Mouse (Mus musculus): Measurements from ENCODE around the gene Tecr. TPM values are rescaled to one million over a fixed set of nuclear protein-coding genes. Genes with fewer than 3 reads are reported as not detected.

Gene Tecr
- 793 and 827 TPM in 2 replicates for polyA plus RNA-seq (2012; rRNA removed)

- WGBS = under 1% methylated on average over 69 of the region's 69 CpGs
- TF ChIP-seq CTCF (conservative IDR thresholded peaks at IDR 0.05; ENCODE audit: insufficient read depth, insufficient read length, low read depth, low read length) = no peak
- peak; percentile 96 for TF ChIP-seq POLR2A (IDR thresholded peaks at IDR 0.05; ENCODE audit: low read depth, low read length)
- H3K4me1 ChIP-seq (ENCODE audit: control insufficient read depth, insufficient read depth, low read length) = peaks cover 11% of the 10 kb centered on the region
- H3K27me3 ChIP-seq (replicated peaks; ENCODE audit: control insufficient read depth, insufficient read depth, low read length) = no peaks in the 10 kb centered on the region
- peak; percentile 100 for DNase-seq
- H3K36me3 ChIP-seq (ENCODE audit: control insufficient read depth, insufficient read depth, low read length) = peaks cover 2% of the 10 kb centered on the region
- H3K27ac ChIP-seq (ENCODE audit: insufficient read depth, low read depth, low read length) = peak within 1 kb of the TSS; percentile 74
- H3K4me3 ChIP-seq (ENCODE audit: insufficient read depth, low read depth, low read length) = peak within 1 kb of the TSS; percentile 86
These were observed at the start of gene Tecr, which contains the start of gene Dnajb1 for GRCm38 (mm10) chr8:83607661-83608397. Gene Tecr, minus strand, starts transcription at chr8:83607971. Gene Dnajb1, plus strand, starts transcription at chr8:83608193.

GRCm38 (mm10) chr8:83656484-83657246 lies 48.9 kb upstream of the Tecr start:
- TF ChIP-seq CTCF (conservative IDR thresholded peaks at IDR 0.05; ENCODE audit: insufficient read depth, insufficient read length, low read depth, low read length) (no peak), POLR2A (IDR thresholded peaks at IDR 0.05; ENCODE audit: low read depth, low read length) (no peak)
- DNase-seq = peak; percentile 47
- no peaks in the 10 kb centered on the region for H3K36me3 ChIP-seq (ENCODE audit: control insufficient read depth, insufficient read depth, low read length)
- WGBS = 76% methylated on average over 13 of the region's 13 CpGs
- H3K4me1 ChIP-seq (ENCODE audit: control insufficient read depth, insufficient read depth, low read length) = peaks cover 3% of the 10 kb centered on the region; the same call in 1 of the 2 replicates
- H3K4me3 ChIP-seq (ENCODE audit: insufficient read depth, low read depth, low read length) = no peak overlapping the region
- peak overlapping the region; percentile 33; the same call in 1 of the 2 replicates for H3K27ac ChIP-seq (ENCODE audit: insufficient read depth, low read depth, low read length)
- no peaks in the 10 kb centered on the region for H3K27me3 ChIP-seq (replicated peaks; ENCODE audit: control insufficient read depth, insufficient read depth, low read length)

GRCm38 (mm10) chr8:83656043-83656442 lies 48.3 kb upstream of the Tecr start:
- peaks cover 4% of the 10 kb centered on the region; the same call in 1 of the 2 replicates for H3K4me1 ChIP-seq (ENCODE audit: control insufficient read depth, insufficient read depth, low read length)
- no peak for TF ChIP-seq POLR2A (IDR thresholded peaks at IDR 0.05; ENCODE audit: low read depth, low read length)
- no peak for TF ChIP-seq CTCF (conservative IDR thresholded peaks at IDR 0.05; ENCODE audit: insufficient read depth, insufficient read length, low read depth, low read length)
- no peak overlapping the region for H3K4me3 ChIP-seq (ENCODE audit: insufficient read depth, low read depth, low read length)
- 83% methylated on average over 9 of the region's 9 CpGs for WGBS
- no peaks in the 10 kb centered on the region for H3K36me3 ChIP-seq (ENCODE audit: control insufficient read depth, insufficient read depth, low read length)
- no peak overlapping the region for H3K27ac ChIP-seq (ENCODE audit: insufficient read depth, low read depth, low read length)
- H3K27me3 ChIP-seq (replicated peaks; ENCODE audit: control insufficient read depth, insufficient read depth, low read length) = no peaks in the 10 kb centered on the region
- no peak for DNase-seq

- no peaks in the 10 kb centered on the region for H3K36me3 ChIP-seq (ENCODE audit: control insufficient read depth, insufficient read depth, low read length)
- no peak overlapping the region for H3K27ac ChIP-seq (ENCODE audit: insufficient read depth, low read depth, low read length)
- TF ChIP-seq POLR2A (IDR thresholded peaks at IDR 0.05; ENCODE audit: low read depth, low read length) (no peak), CTCF (conservative IDR thresholded peaks at IDR 0.05; ENCODE audit: insufficient read depth, insufficient read length, low read depth, low read length) (no peak)
- H3K4me3 ChIP-seq (ENCODE audit: insufficient read depth, low read depth, low read length) = no peak overlapping the region
- H3K27me3 ChIP-seq (replicated peaks; ENCODE audit: control insufficient read depth, insufficient read depth, low read length) = no peaks in the 10 kb centered on the region
- WGBS = 90% methylated on average over 6 of the region's 6 CpGs
- peaks cover 4% of the 10 kb centered on the region; the same call in 1 of the 2 replicates for H3K4me1 ChIP-seq (ENCODE audit: control insufficient read depth, insufficient read depth, low read length)
- DNase-seq = no peak
These were observed 47.0 kb upstream of the Tecr start for GRCm38 (mm10) chr8:83654725-83655124.

- peaks cover 4% of the 10 kb centered on the region; the same call in 1 of the 2 replicates for H3K4me1 ChIP-seq (ENCODE audit: control insufficient read depth, insufficient read depth, low read length)
- H3K36me3 ChIP-seq (ENCODE audit: control insufficient read depth, insufficient read depth, low read length) = no peaks in the 10 kb centered on the region
- H3K27me3 ChIP-seq (replicated peaks; ENCODE audit: control insufficient read depth, insufficient read depth, low read length) = no peaks in the 10 kb centered on the region
- H3K27ac ChIP-seq (ENCODE audit: insufficient read depth, low read depth, low read length) = 0 out of 2 replicates have a peak overlapping the region, but pooled peaks have one; percentile 79
- WGBS = 26% methylated on average over 10 of the region's 10 CpGs
- peak overlapping the region; percentile 83 for H3K4me3 ChIP-seq (ENCODE audit: insufficient read depth, low read depth, low read length)
- TF ChIP-seq CTCF (conservative IDR thresholded peaks at IDR 0.05; ENCODE audit: insufficient read depth, insufficient read length, low read depth, low read length) = no peak
- no peak for TF ChIP-seq POLR2A (IDR thresholded peaks at IDR 0.05; ENCODE audit: low read depth, low read length)
- DNase-seq = no peak
These were observed 45.9 kb upstream of the Tecr start for GRCm38 (mm10) chr8:83653662-83654017.

GRCm38 (mm10) chr8:83652744-83653661 lies 45.2 kb upstream of the Tecr start:
- no peaks in the 10 kb centered on the region for H3K36me3 ChIP-seq (ENCODE audit: control insufficient read depth, insufficient read depth, low read length)
- peak overlapping the region; percentile 83 for H3K4me3 ChIP-seq (ENCODE audit: insufficient read depth, low read depth, low read length)
- H3K27me3 ChIP-seq (replicated peaks; ENCODE audit: control insufficient read depth, insufficient read depth, low read length) = no peaks in the 10 kb centered on the region
- peaks cover 4% of the 10 kb centered on the region; the same call in 1 of the 2 replicates for H3K4me1 ChIP-seq (ENCODE audit: control insufficient read depth, insufficient read depth, low read length)
- DNase-seq = peak; percentile 43
- 1% methylated on average over 46 of the region's 46 CpGs for WGBS
- H3K27ac ChIP-seq (ENCODE audit: insufficient read depth, low read depth, low read length) = peak overlapping the region; percentile 79
- TF ChIP-seq POLR2A (IDR thresholded peaks at IDR 0.05; ENCODE audit: low read depth, low read length) (no peak), CTCF (conservative IDR thresholded peaks at IDR 0.05; ENCODE audit: insufficient read depth, insufficient read length, low read depth, low read length) (no peak)

Data from kidney, adult 2 months (tissue).